Mouse (Mus musculus) G1E (cell line): ENCODE measurements around the gene Fam8a1. TPM values are rescaled to one million over a fixed set of nuclear protein-coding genes. Genes with fewer than 3 reads are reported as not detected.

ENCODE experiments used
- ATAC-seq: 2 replicates; pipeline ENCODE4 v1.8.0; 2016; ENCODE audit warnings: mild to moderate bottlenecking; ENCODE audit not compliant: insufficient number of reproducible peaks, poor library complexity, low FRiP score, severe bottlenecking; ENCODE audit errors: extremely low read depth
- DNase-seq: peaks from one replicate; pipeline ENCODE4 v3.0.0; 2012; ENCODE audit warnings: low spot score
- H3K27me3 ChIP-seq: 2 replicates; pipeline ENCODE4 v1.6.1; 2012; ENCODE audit warnings: mild to moderate bottlenecking, low read length, inconsistent platforms; ENCODE audit not compliant: insufficient read depth
- H3K36me3 ChIP-seq: replicated peaks from 2 replicates; pipeline ENCODE3; 2012; ENCODE audit warnings: mild to moderate bottlenecking, inconsistent platforms
- H3K4me1 ChIP-seq: 2 replicates; pipeline ENCODE4 v1.6.1; 2012; ENCODE audit warnings: low read depth, low read length, inconsistent platforms, mixed read lengths; ENCODE audit not compliant: insufficient read depth
- H3K4me3 ChIP-seq: 2 replicates; pipeline ENCODE4 v1.5.1; 2012; ENCODE audit warnings: low read depth, mild to moderate bottlenecking, inconsistent platforms, low read length, moderate library complexity, mixed read lengths
- H3K9me3 ChIP-seq: replicated peaks from 2 replicates; pipeline ENCODE4 v1.6.1; 2012; ENCODE audit warnings: inconsistent platforms
- CTCF ChIP-seq: IDR thresholded peaks from 2 replicates; pipeline ENCODE4 v1.5.1; 2012; ENCODE audit warnings: low read depth, low read length, inconsistent platforms, mixed read lengths
- GATA1 ChIP-seq: IDR thresholded peaks from 2 replicates; pipeline ENCODE4 v1.6.1; 2012; ENCODE audit warnings: borderline replicate concordance, low read length, inconsistent platforms, mixed read lengths
- GATA2 ChIP-seq: IDR thresholded peaks from 2 replicates; pipeline ENCODE4 v1.6.1; 2012; ENCODE audit warnings: low read depth, low read length, inconsistent platforms, borderline replicate concordance
- POLR2AphosphoS5 ChIP-seq: IDR thresholded peaks from 2 replicates; pipeline ENCODE4 v1.6.1; 2012; ENCODE audit warnings: low read depth, low read length, inconsistent platforms; ENCODE audit not compliant: insufficient replicate concordance
- TAL1 ChIP-seq: conservative IDR thresholded peaks from 2 replicates; pipeline ENCODE4 v1.6.1; 2012; ENCODE audit warnings: low read depth, low read length, inconsistent platforms, mixed read lengths
- polyA plus RNA-seq: library from polyadenylated mRNA; stranded (reverse); fragments of >175 nt; gene quantifications from 2 replicates; pipeline ENCODE4 v1.2.3, GENCODE M21; 2012
- total RNA-seq, 2 experiments: library from RNA; stranded (forward) in 1 of 2; stranded (reverse) in 1 of 2; fragments of 200-1000 nt in 1 of 2; fragments of >200 nt in 1 of 2; fragmentation: Nextera tagmentation in 1 of 2; gene quantifications; 2 replicates each; pipeline ENCODE4 v1.2.3; 2014 to 2017

The Fam8a1 gene
- total and polyA plus RNA-seq, 3 experiments: 7.2 to 39.4 (median 29.0) TPM

GRCm38 (mm10) chr13:46669620-46670271 lies 424 bp downstream of the Fam8a1 start:
- ATAC-seq: no peak
- DNase-seq: peak; percentile 37
- peak overlapping the region; percentile 96 for H3K4me3 ChIP-seq
- H3K36me3 ChIP-seq: peaks cover 35% of the 10 kb centered on the region
- no peak for TF ChIP-seq GATA2
- no peak for TF ChIP-seq TAL1
- no peak for TF ChIP-seq GATA1
- no peak for TF ChIP-seq POLR2AphosphoS5
- no peak for TF ChIP-seq CTCF
- H3K4me1 ChIP-seq: peaks cover 18% of the 10 kb centered on the region
- peaks cover 5% of the 10 kb centered on the region; the same call in 1 of the 2 replicates for H3K27me3 ChIP-seq
- no peaks in the 10 kb centered on the region for H3K9me3 ChIP-seq

GRCm38 (mm10) chr13:46670514-46670913 lies 1.2 kb downstream of the Fam8a1 start:
- H3K4me3 ChIP-seq: peak overlapping the region; percentile 96
- H3K36me3 ChIP-seq: peaks cover 42% of the 10 kb centered on the region
- no peaks in the 10 kb centered on the region for H3K27me3 ChIP-seq
- peaks cover 18% of the 10 kb centered on the region for H3K4me1 ChIP-seq
- TF ChIP-seq POLR2AphosphoS5: no peak
- ATAC-seq (no peak; the same call in 1 of the 2 replicates), DNase-seq (peak; percentile 6)
- H3K9me3 ChIP-seq: no peaks in the 10 kb centered on the region

GRCm38 (mm10) chr13:46674601-46675000 lies 5.3 kb downstream of the Fam8a1 start:
- no peaks in the 10 kb centered on the region for H3K27me3 ChIP-seq
- H3K9me3 ChIP-seq: no peaks in the 10 kb centered on the region
- ATAC-seq: no peak
- H3K4me3 ChIP-seq: no peak overlapping the region
- H3K4me1 ChIP-seq: peaks cover 19% of the 10 kb centered on the region
- TF ChIP-seq GATA1: no peak
- TF ChIP-seq TAL1: no peak
- TF ChIP-seq GATA2: no peak
- TF ChIP-seq POLR2AphosphoS5: no peak
- no peak for TF ChIP-seq CTCF
- DNase-seq: no peak
- H3K36me3 ChIP-seq: peaks cover 67% of the 10 kb centered on the region

GRCm38 (mm10) chr13:46677721-46678120 lies 8.4 kb downstream of the Fam8a1 start:
- no peaks in the 10 kb centered on the region for H3K27me3 ChIP-seq
- DNase-seq (no peak), ATAC-seq (no peak)
- H3K4me3 ChIP-seq: no peak overlapping the region
- TF ChIP-seq GATA1 (no peak), CTCF (no peak), TAL1 (no peak), POLR2AphosphoS5 (no peak), GATA2 (no peak)
- H3K9me3 ChIP-seq: no peaks in the 10 kb centered on the region
- H3K4me1 ChIP-seq: peaks cover 13% of the 10 kb centered on the region
- H3K36me3 ChIP-seq: peaks cover 72% of the 10 kb centered on the region

- no peaks in the 10 kb centered on the region for H3K9me3 ChIP-seq
- peaks cover 83% of the 10 kb centered on the region for H3K36me3 ChIP-seq
- H3K4me1 ChIP-seq: peaks cover 6% of the 10 kb centered on the region
- H3K4me3 ChIP-seq: no peak overlapping the region
- H3K27me3 ChIP-seq: no peaks in the 10 kb centered on the region
- ATAC-seq: no peak
- no peak for TF ChIP-seq TAL1
- TF ChIP-seq CTCF: no peak
- no peak for TF ChIP-seq GATA1
- TF ChIP-seq POLR2AphosphoS5: no peak
- TF ChIP-seq GATA2: no peak
- no peak for DNase-seq
These were observed 13.6 kb downstream of the Fam8a1 start for GRCm38 (mm10) chr13:46682921-46683320.

GRCm38 (mm10) chr13:46683370-46683769 lies 14.0 kb downstream of the Fam8a1 start:
- Histone ChIP-seq H3K36me3 (peaks cover 81% of the 10 kb centered on the region), H3K4me3 (no peak overlapping the region), H3K9me3 (no peaks in the 10 kb centered on the region), H3K27me3 (no peaks in the 10 kb centered on the region), H3K4me1 (peaks cover 3% of the 10 kb centered on the region; the same call in 1 of the 2 replicates)
- TF ChIP-seq TAL1 (no peak), POLR2AphosphoS5 (no peak), CTCF (no peak), GATA2 (no peak)
- ATAC-seq: no peak
- no peak for DNase-seq
